Mouse (Mus musculus) left cerebral cortex, postnatal 4 days (tissue): ENCODE measurements around the gene Gm49358. TPM values are rescaled to one million over a fixed set of nuclear protein-coding genes. Genes with fewer than 3 reads are reported as not detected.

Experiments
- DNase-seq: peaks from one replicate; pipeline ENCODE4 v3.0.0-alpha.2; 2022
- intact Hi-C: fragments of 180-260 bp; cut with DNase I; formaldehyde crosslinking; loops from one replicate; pipeline ENCODE4 v1.15.1; 2025
- total RNA-seq, 2 experiments: library from RNA; stranded (reverse); gene quantifications; 2 replicates each; pipeline ENCODE4 v1.2.3; 2021

Gm49358 gene
- 10 to 100 TPM in 1 of 2 experiments, 1 to 10 TPM in 1; 6.6 to 18.7 TPM for total RNA-seq

DNA sequence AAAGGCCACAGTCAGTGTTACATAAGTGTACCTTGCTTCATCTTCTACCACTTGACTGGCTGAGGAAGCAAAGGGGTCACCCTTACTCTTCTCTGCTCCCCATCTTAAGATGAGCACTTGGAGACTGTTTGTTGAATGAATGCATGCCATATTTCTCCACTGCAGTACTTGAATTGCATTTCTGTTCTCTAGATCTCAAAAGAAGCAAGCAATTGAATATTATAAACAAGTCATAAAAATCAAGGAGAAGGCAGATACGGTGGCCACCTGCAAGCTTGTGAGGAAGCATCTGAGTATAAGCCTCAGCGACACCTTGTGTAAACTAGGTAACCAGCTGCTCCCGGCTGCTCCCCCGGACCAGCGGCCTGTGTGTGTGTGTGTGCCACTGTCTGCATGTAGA lies at the start of gene Gm49358:
TSS of gene Gm49358 (plus strand) at position 301 of the 400 bp plus-strand sequence.
- no peak for DNase-seq
- intact Hi-C loops = no loop called here

DNA sequence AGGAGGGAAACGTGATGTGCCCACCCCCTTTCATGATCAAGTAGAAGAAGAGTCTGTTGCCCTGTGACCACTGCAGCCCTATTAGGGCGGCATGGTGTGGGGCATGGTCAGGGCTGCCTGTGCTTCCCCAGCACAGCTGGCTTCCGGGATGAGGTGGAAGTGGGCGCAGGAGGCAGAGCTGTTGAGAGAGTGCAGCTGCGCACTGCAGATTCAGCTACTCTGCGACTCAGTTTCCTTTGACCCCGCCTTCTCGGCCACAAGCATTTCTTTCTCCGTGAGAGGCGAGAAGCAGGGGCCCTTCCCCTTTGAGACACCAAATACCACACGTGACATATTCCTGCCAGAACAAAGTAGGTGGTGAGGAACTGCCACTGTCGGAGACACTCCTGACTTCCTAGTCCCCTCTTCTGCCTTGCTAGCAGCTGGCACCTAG lies 36.2 kb upstream of the Gm49358 start:
- intact Hi-C loops = no loop called here

DNA sequence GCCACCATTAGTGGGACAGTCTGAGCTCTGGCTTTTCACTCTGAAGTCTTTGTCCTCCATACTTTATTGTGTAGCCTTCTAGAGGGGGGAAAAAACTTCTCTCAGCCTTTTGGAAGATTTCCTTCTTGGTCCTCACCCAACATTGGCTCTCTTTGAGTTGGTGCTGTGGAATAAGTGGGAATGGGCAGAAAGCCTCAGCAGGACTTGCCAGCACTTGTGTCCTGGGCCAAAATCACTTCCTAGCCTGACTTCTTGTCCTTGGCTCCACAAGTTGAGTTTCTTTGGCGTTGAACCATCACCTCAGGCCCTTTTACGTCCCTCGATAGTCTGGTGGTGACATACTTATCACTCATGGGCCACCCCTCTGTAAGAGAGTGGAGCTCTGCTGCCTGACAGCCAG lies 35.6 kb upstream of the Gm49358 start:
- DNase-seq = no peak
- intact Hi-C loops = no loop called here

More for the DNA sequence above, 36.2 kb upstream of the Gm49358 start:
- DNase-seq = peak; percentile 13

DNA sequence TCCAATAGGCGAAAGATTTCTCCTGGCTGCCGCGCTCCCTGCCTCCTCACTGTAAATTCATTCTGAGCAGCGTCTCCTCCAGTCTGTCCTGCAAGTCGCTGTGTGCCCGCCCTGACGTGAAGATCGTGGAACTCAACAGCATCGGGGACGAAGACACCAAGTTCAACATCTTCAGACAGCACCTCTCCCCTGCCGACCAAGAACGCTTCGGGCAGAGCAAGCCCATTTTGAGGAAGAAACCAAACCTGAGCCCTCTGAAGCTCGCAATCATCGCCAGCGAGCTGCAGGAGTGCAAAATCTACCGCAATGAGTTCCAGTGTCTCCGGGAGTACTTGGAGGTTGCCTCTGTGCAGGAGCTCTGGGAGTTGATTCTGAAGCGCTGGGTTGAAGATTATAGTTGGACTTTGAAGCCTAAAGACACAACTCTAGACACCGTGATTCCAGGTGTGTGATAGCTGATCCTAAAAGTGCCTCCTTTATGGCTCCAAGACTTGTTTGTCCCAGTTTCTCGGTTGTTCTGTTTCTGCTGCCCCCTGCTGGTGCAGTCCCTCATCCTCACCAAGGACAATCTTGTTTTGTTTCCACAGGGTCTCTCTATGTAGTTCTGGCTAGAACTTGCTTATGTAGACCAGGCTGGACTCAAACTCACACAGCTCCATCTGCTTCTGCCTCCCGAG lies 32.8 kb upstream of the Gm49358 start:
- intact Hi-C loops = no loop called here
- peak; percentile 88 for DNase-seq

DNA sequence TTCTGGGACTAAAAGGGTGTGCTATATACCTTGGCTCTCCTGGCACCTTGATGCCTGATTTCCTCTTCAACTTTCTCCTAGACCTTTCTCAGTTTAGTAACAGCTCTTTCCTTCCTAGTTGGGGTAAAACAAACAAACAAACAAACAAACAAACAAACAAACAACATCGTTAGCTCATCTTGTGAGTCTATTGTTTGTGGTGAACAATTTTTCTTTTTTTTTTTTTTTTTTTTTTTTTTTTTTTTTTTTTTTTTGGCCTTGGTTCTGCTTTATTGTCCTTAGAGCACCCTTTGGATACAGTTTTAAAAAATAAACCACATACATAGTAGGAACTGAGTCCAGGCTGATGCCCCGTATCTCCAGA lies 32.3 kb upstream of the Gm49358 start:
- intact Hi-C loops = no loop called here
- DNase-seq = no peak

DNA sequence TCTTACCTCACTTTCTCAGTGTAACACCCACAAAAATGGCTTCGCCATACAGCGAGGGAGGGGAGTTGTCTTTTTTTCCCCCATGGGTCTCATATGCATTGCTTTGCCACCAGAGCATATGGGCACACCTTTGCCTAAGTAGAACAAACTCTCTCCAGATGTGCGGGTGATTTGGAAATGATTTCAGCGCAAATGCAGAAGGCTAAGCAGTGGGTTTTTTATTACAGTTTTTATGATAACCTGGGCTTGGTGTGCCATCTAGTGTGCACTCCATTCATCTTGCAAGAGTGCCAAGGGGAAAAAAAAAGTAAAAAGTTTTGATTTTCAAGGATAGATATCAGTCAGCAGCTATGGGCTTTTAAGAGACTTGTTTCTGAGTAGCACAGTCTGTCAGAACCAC lies 28.7 kb upstream of the Gm49358 start:
- intact Hi-C loops = no loop called here
- DNase-seq = no peak

DNA sequence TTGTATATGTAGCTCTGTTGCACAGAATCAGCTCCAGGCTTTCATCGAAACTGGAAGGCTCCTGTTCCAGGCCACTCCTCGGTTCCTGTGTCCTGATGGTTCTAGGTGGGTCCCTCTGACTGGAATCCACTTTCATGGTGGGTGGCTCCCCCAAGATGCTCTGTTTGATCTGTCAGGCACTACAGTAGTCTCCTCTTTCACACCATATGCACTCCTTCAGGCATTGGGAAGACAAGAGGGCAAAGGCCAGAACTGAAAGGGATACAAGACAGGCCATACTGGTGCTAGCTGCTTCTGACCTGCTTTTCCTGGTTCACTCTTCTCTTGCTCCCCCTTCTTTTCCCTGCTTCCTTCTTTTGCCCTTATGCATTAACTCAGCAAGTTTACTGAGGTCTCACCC lies 20.9 kb upstream of the Gm49358 start:
- no peak for DNase-seq
- intact Hi-C loops = no loop called here

DNA sequence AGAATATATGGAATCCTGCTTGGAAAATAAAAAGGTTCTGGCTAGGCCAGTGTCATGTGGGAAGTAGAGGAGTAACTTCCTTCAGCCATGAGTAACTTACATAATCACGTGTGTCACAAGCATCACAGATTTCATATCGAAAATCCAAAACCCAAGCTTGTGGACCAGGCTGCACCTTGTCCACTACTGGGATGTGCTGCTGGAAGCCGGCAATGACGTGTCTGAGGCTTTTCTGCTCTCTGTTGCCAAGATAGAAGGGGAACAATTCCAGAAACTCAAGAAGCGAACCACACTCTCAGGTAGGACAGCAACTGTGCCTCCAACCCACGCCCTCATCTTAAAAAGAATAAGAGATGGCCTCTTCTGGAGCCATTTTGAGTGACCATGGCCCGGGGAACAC lies 19.5 kb upstream of the Gm49358 start:
- intact Hi-C loops = no loop called here
- no peak for DNase-seq

DNA sequence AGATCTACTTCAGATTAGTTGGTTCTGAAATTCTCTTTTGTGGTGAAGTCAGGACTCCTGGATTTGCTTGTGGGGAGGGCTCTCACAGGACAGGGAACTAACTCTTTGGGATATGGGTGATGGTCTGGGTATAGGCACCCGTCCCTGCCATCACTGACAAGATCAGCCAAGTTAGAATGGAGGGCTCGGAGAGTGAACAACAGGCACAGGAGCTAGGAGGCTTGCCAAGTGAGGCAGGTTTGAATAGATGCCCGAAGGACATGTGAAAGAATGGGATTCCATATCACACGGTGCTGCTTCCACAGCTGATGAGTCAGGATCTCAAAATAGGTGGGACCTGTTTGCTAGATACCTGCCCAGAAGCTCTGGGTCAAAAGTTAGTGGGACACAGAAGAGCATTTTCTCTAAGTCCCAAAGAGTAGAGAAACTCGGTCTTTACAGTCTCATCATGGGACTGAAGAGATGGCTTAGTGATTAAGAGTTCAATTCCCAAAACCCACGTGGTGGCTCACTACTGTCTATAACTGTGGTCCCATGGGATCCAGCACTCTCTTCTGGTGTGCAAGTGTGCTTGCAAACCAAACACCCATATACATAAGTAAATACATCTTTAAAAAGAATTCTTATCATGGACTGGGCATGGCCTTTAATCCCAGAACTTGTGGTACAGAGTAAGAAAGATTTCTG lies 7.8 kb upstream of the Gm49358 start:
- DNase-seq = no peak
- intact Hi-C loops = no loop called here

DNA sequence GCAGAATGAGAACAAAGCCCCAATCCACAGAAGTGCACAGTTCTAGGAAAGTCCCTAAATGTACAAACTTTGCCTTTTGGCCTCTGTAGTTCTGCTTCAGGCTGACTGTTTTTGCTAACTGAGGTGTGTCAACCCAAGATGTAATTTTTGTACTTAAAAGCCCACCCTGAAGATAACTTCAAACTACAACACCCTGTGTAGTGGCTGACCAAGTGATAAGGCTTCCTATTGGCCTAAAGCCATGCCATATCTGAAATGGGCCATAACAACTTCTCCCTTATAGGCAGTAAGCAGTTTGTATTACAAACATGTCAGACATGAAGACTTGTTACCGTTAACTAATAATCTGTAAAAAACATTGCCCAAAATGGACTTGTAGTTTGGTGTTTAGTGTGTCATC lies 6.0 kb upstream of the Gm49358 start:
- DNase-seq = no peak
- intact Hi-C loops = no loop called here

DNA sequence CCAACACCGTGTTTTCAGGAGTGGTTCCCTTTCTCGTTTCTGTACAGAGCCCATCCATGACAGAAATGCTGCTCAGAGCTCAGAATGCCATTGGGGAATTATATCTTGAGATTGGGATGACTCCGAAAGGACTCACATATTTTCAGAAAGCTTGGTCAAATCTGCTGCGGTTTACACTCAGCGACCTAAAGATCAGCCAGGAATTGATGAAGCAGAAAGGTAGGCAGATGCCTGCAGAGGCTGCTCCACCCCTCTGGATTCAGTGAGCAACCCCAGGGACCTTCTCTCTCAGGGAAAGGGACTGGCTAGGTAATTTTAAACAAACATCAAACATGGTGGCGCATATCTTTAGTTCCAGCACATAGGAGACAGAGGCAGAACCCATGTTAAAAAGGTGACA lies 5.6 kb upstream of the Gm49358 start:
- intact Hi-C loops = no loop called here
- no peak for DNase-seq

DNA sequence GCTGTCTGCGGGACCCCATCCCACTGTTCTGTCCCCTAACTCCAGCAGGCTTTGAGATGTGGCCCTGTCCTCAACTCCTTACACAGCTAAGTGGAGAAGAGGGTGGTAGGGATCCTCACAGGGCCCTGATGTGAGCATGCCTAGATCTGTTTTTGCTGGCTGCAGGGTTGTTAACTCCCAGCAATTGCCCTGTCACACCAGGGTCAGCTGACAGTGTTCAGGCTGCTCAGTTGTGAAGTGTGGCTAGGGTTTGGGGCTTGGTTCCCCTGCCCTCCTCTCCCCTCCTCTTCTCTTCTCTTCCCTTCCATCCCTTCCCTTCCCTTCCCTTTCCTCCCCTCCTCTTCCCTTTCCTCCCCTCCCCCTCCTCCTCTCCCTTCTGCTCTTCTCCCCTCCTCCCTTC lies 2.5 kb upstream of the Gm49358 start:
- intact Hi-C loops = no loop called here
- DNase-seq = no peak

DNA sequence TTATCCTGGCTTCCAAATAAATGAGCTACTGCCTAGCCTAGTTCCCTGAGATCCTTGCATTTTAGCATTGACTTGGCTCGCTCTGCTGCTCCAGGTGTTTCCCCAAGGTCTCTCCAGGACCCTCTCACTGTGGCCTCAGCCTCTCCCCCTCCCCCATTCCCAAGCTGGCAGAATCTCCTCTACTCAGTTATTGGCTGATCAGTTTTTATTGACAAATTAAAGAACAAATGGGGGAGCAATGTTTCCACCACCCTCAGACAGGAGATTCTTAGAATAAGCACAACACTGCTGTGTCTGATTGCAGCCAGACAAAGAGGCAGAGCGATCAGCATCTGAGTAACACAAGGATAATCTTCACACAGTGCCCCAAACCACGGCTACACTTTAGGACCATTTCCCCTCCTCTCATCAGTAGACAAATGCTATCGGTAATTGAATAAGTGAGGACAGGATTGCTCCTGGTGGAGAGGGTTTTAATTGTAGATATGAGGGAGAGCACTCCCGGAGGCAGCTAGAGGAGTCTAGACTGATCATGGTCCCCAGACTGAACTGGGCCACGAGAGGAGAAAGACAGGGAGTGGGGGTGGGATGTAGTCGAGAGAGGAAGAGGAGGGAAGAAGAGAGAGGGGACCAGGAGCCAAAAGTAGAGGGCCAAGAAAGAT lies 1.9 kb upstream of the Gm49358 start:
- DNase-seq = no peak
- intact Hi-C loops = no loop called here

DNA sequence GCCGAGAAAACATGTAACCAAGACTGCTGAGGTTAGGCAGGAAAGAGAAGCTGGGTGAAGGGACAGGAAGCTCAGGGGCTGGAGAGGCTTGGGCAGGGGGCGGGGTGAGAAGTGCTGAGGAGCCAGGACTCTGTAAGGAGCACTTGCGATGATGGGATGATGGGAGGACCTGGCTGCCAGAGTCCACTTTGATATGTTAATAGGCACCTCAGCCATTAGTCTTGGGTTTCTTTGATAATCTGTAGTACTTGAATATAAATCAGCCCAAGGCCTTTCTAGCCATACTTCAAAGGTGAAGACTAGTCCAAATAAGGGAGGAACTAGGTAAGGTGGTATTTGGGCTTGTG lies 1.4 kb upstream of the Gm49358 start:
- no peak for DNase-seq
- intact Hi-C loops = no loop called here

DNA sequence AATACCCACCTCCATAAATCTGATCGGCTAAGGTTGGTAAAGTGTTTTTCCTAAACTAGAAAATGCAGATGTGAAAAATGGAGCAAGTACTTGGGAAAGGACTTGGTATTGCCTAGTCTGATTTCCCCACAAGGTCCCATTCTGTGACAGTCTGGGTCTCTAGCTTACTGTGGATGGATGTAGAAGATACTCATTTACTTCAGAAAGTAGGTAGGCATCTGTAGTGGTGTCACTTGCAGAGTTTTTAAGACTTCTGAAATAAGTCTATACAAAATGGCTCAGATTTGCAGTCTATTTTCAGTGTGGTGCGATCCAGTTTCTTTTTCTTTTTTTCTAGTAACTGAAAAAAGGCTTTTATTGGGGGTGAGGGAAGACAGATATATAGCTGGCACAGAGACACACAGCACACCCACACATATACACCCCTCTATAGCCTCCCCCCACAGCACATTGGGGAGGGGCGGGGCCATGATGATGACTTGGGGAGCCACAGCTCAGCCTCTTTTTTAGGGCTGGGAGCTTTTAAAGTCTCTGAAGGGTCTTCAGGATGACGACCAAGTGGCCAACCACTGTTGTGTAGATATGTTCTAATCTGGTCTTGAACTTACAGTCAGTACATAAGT lies 1.7 kb downstream of the Gm49358 start:
- DNase-seq = no peak
- intact Hi-C loops = no loop called here

DNA sequence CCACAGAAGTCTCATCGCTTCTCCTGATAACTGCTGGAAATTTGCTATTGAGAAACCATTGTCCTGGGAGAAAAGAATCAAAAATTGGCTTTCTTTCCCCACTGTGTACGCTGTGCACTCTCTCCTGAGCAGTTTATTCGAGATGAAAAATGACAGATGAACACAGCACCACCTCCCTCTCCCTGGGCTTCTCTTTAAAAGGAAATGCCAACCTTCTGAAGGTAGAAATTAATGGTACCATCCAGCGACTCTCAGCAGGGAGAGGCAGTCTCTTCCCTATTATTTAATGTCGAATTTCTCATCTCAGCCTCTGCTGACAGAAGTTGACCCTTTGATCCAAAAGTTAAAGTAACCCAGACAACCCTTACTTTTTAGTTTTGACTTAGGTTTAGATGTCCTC lies 5.4 kb downstream of the Gm49358 start:
- intact Hi-C loops = no loop called here
- DNase-seq = no peak

DNA sequence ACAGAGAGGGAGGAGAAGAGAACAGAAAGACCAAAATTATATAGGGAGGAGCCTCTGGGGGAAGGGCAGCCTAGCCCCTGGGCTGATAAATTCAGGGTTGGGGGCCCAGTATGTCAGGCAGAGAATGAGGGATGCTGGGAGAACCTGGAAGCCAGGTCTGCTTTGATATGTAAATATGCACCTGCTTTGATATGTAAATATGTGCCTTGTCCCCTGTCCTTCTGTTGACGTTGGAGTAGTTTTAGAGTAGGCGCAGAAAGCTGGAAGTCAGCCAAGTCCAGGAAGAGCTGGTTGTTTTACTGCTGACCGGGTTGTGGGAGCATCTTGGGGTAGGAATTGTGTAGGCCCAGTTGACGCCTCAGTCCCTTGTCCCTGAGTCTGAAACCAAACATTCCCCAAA lies 6.0 kb downstream of the Gm49358 start:
- intact Hi-C loops = no loop called here
- peak; percentile 24 for DNase-seq

DNA sequence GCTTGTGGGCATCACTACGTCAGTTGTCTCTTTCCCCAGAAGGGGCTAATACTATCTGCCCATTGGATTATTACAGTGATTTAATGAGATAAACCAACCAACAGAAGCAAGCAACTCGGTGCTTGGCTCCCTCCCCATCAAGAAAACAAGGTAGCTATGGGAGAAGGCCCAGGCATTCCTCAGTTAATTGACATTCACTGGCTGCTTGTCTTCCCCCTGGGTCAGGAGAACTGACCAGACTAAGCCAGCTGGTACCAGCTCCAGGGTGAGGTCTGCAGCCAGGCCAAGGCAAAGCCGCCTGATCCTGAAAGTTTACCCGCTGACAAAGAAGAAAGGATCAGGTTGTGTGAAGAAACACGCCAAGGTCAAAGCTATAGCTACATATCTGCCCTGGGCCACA lies 7.9 kb downstream of the Gm49358 start:
- intact Hi-C loops = no loop called here

DNA sequence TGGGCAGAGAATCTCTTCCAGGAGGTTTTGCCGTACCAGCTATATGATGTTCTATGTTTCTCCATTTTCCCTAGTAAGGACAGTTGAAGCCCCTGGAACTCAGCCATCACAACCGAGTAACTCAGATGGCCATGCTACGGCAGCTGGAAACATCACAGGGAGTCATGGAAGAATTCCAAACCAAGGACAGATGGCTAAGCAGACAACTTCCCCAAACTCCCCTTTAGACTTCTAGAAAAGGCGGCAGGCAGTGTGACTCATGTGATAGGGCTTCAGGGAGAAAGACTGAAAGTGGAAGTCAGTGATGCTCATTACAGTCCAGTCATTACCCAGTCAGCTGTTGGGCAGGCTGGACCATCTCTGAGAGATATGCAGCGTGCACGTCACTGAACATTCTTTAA lies 8.5 kb downstream of the Gm49358 start:
- DNase-seq = peak; percentile 81
- intact Hi-C loops = no loop called here

More for the DNA sequence above, 7.9 kb downstream of the Gm49358 start:
- DNase-seq = peak; percentile 39

DNA sequence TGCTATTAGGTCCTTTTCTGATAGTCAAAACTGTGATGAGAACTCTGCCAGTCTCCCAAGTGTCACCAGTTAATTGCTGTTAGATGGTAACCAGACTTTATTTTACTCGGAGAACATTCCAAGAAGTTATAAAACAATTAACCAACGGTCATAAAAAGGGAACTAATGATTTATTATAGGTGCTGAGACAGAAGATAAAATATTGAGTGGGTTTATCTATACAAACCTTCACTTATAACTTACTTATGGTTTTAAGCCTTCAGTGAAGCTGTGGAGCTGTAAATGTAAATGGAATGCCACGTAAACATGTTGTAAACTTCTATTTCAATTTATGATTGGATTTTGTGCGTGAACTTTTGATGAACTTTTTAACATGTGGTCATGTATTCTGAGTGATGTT lies 9.6 kb downstream of the Gm49358 start:
- intact Hi-C loops = no loop called here

DNA sequence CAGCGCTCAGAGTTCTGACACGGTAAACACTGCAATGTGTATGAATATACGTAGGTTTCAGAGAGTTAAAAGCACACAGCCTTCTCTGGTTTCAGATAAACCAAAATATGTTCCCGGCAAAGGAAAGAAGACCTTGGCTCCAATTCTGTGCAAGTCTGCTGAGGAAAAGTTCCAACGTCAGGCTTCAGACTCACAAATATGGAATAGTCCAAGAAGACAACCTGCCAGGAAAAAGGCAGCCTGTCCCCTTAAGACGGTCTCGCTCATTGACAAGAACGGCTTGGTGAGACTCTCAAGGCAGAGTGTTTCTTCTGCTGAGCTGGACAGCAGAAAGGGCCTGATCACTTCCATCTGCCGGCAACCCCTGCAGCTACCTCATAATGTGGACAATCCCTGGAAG lies 12.5 kb downstream of the Gm49358 start:
- no peak for DNase-seq
- intact Hi-C loops = no loop called here

More for the DNA sequence above, 9.6 kb downstream of the Gm49358 start:
- no peak for DNase-seq
